Mouse (Mus musculus) heart, embryonic 13.5 days (tissue): Measurements from ENCODE around the gene Serinc3. TPM values are rescaled to one million over a fixed set of nuclear protein-coding genes. Genes with fewer than 3 reads are reported as not detected.
"Not testable (repeated sequence)": the region's sequence is repeated elsewhere in the genome, so short reads cannot be mapped to it uniquely, and the experiment has no call there.

ENCODE experiments used
- ATAC-seq: fragments of 200-750 bp; cut with Nextera tagmentation; 2 replicates; pipeline ENCODE4 v1.8.0; 2017; ENCODE audit warnings: moderate TSS enrichment; ENCODE audit not compliant: insufficient number of reproducible peaks, low FRiP score, low TSS enrichment; ENCODE audit errors: extremely low read depth
- H3K27ac ChIP-seq: fragments of 300-500 bp; sonication (generic); replicated peaks from 2 replicates; pipeline ENCODE4 v1.5.1; 2015; ENCODE audit warnings: moderate library complexity, mild to moderate bottlenecking, inconsistent platforms
- H3K27me3 ChIP-seq: fragments of 300-500 bp; sonication (generic); replicated peaks from 2 replicates; pipeline ENCODE4 v1.6.1; 2015; ENCODE audit warnings: mild to moderate bottlenecking, inconsistent platforms
- H3K36me3 ChIP-seq: fragments of 300-500 bp; sonication (generic); 2 replicates; pipeline ENCODE4 v1.6.1; 2015; ENCODE audit warnings: mild to moderate bottlenecking, inconsistent platforms
- H3K4me1 ChIP-seq: fragments of 300-500 bp; sonication (generic); 2 replicates; pipeline ENCODE4 v1.6.1; 2015; ENCODE audit warnings: inconsistent platforms
- H3K4me2 ChIP-seq: fragments of 300-500 bp; sonication (generic); 2 replicates; pipeline ENCODE4 v1.6.1; 2015; ENCODE audit warnings: inconsistent platforms, mild to moderate bottlenecking, moderate library complexity
- H3K4me3 ChIP-seq: fragments of 300-500 bp; sonication (generic); 2 replicates; pipeline ENCODE4 v1.5.1; 2015; ENCODE audit warnings: moderate library complexity, mild to moderate bottlenecking, inconsistent platforms
- H3K9ac ChIP-seq: fragments of 300-500 bp; sonication (generic); 2 replicates; pipeline ENCODE4 v1.6.1; 2015; ENCODE audit warnings: inconsistent platforms, mild to moderate bottlenecking, moderate library complexity
- H3K9me3 ChIP-seq: fragments of 300-500 bp; sonication (generic); 2 replicates; pipeline ENCODE4 v1.6.1; 2016; ENCODE audit warnings: inconsistent platforms
- WGBS: fragments of 180-500 bp; shearing (Covaris S2); methylation state at CpG from one replicate; pipeline ENCODE4 v1.1.7; 2015; ENCODE audit warnings: mixed read lengths; 5-methylcytosine and 5-hydroxymethylcytosine counted together
- polyA plus RNA-seq: library from polyadenylated mRNA; unstranded; fragments of >200 nt; fragmentation: Nextera tagmentation; extraction: Ambion mirVana; gene quantifications from 2 replicates; pipeline ENCODE4 v1.2.1, GENCODE M21; 2015

Gene Serinc3
- polyA plus RNA-seq: 50.1 and 51.8 TPM in 2 replicates

DNA sequence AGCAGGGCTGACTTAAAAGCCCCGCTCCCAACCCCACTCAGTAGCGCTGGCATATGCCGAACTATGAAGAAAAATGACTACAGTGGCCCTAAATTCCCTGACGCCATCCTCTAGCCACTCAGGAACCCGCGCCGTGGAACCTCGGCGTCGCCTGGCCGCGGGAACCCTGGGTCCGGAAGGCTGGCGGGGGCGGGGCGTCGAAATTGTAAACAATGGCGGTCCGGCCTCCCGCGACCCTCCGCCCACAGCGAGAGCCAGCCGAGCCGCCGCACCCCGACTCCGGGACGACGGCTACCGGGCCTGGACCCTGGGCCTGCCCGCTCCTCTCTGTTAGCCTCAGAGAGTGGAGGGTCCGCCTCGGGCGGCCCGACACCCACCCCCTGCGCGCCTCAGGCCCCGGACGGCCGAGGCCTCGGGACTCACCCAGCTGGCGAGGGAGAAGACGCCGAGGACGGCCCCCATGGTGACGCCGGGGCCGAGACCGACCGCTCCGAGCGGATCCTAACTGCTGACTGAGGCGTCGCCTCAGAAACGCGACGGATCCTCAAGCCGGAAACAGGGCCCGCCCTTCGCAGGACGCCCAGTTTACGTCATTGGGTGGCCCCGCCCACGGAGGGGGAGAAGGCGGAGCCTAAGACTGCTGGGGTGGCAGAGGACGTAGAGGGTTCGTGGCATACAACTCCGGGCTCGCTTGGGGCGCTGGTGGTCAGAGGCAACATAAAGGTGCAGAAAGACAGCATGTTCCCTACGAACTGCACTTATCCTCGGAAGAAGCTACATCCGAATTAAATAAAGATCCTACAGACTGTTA lies at the start of gene Serinc3:
Gene Serinc3 (minus strand): TSS at position 557 of the 811 bp plus-strand sequence.
- WGBS: under 1% methylated on average over 74 of the region's 74 CpGs

DNA sequence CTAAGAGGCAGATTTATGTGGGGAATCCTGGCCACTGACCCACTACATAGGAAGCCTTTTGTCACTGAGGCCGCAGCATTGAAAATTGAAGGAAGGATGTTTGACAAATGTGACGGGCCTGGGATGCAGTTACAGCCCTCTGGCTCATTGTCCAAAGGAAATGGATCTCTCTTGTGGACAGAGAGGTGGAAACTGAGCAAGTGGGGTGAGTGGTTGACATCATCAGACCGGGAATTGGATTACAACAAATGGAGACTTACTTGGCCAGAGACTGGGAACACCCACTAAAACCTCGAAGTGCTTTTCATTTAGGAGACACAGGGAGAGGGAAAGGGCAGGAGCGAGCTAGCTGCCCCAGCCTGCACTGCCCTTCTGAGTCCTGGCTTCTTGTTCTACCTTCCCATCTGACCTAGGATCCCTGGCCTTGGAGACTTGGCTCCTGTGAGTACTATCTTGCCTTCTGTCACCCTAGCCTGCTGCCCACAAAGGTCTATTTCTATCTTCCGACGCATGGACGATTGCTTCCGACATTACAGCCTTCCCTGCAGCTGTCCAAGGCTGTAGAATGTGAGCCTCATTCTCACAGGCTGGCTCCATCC lies 48.9 kb upstream of the Serinc3 start:
- 40% methylated on average over 9 of the region's 9 CpGs for WGBS
- H3K4me1 ChIP-seq: peaks cover 92% of the 10 kb centered on the region
- no peak for ATAC-seq
- peak overlapping the region; percentile 99 for H3K27ac ChIP-seq
- no peaks in the 10 kb centered on the region for H3K36me3 ChIP-seq
- peak overlapping the region; percentile 36 for H3K4me2 ChIP-seq
- H3K4me3 ChIP-seq: peak overlapping the region; percentile 28
- H3K9me3 ChIP-seq: no peaks in the 10 kb centered on the region
- no peaks in the 10 kb centered on the region for H3K27me3 ChIP-seq
- peak overlapping the region; percentile 70 for H3K9ac ChIP-seq

More for the DNA sequence above, at the start of gene Serinc3:
- peak within 1 kb of the TSS; percentile 100 for H3K27ac ChIP-seq
- peaks cover 18% of the 10 kb centered on the region for H3K36me3 ChIP-seq
- H3K4me1 ChIP-seq: peaks cover 52% of the 10 kb centered on the region
- peak; percentile 91 for ATAC-seq
- peak within 1 kb of the TSS; percentile 98 for H3K9ac ChIP-seq
- H3K4me2 ChIP-seq: peak within 1 kb of the TSS; percentile 76
- peak within 1 kb of the TSS; percentile 97 for H3K4me3 ChIP-seq
- H3K9me3 ChIP-seq: no peaks in the 10 kb centered on the region
- no peaks in the 10 kb centered on the region for H3K27me3 ChIP-seq

GRCm38 (mm10) chr2:163692873-163693612 lies 48.1 kb upstream of the Serinc3 start:
- ATAC-seq: no peak
- Histone ChIP-seq H3K36me3 (no peaks in the 10 kb centered on the region), H3K27me3 (no peaks in the 10 kb centered on the region), H3K9ac (peak overlapping the region; percentile 70), H3K4me2 (peak overlapping the region; percentile 4; the same call in 1 of the 2 replicates), H3K4me1 (peaks cover 92% of the 10 kb centered on the region), H3K27ac (peak overlapping the region; percentile 99), H3K4me3 (no peak overlapping the region), H3K9me3 (no peaks in the 10 kb centered on the region)
- 32% methylated on average over 3 of the region's 3 CpGs for WGBS

GRCm38 (mm10) chr2:163691846-163692605 lies 47.1 kb upstream of the Serinc3 start:
- no peak overlapping the region for H3K9ac ChIP-seq

DNA sequence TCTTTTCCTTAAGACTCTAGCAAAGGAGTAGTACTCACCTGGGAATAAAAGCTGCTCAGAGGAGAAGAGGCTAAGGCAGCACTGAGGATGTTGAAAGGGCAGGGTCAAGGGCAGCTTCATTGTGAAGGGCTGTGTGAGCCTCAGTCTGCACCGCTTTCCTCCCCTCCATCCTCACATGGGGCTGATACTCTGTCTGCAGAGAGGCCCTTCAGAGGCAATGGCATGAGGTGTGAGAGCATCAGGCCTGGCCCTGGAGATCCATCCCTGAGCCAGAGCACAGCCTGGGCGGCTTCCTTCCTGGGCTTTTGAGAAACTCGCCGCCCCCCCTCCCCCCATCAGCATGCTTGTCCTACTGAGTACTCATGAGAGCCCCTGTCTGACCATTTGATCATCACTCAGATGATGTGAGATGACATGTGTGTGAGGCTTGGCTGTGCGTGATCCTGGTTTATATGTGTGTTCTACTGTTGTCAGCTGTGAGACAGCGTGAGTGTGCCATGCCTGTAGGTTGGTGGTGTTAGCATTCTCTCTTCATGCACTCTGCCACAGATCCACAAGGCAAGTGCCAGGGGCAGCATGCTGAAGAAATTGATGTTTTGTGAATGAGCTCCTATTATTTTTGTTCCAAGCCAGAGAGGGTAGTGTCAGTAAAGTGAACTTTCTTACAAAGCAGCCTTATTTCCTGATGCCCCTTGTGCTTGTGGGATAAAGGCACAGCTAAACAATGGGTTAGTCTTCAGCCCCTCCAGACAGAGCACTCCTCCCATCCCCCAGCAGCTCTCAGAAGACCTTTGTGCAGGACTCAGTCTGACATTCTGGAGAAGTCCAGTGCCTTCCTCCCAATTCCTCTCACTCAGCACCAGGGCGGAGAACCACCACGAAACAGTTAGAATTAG lies 45.7 kb upstream of the Serinc3 start:
- ATAC-seq: no peak
- no peaks in the 10 kb centered on the region for H3K9me3 ChIP-seq
- no peak overlapping the region for H3K4me3 ChIP-seq
- H3K9ac ChIP-seq: peak overlapping the region; percentile 53
- H3K36me3 ChIP-seq: no peaks in the 10 kb centered on the region
- no peaks in the 10 kb centered on the region for H3K27me3 ChIP-seq
- 60% methylated on average over 8 of the region's 8 CpGs for WGBS
- no peak overlapping the region for H3K4me2 ChIP-seq
- peak overlapping the region; percentile 99 for H3K27ac ChIP-seq
- peaks cover 92% of the 10 kb centered on the region for H3K4me1 ChIP-seq

More at GRCm38 (mm10) chr2:163691846-163692605, 47.1 kb upstream of the Serinc3 start:
- ATAC-seq: no peak
- Histone ChIP-seq H3K4me1 (peaks cover 91% of the 10 kb centered on the region), H3K9me3 (no peaks in the 10 kb centered on the region), H3K27ac (peak overlapping the region; percentile 99), H3K36me3 (no peaks in the 10 kb centered on the region), H3K27me3 (no peaks in the 10 kb centered on the region), H3K4me2 (no peak overlapping the region), H3K4me3 (no peak overlapping the region)
- 63% methylated on average over 6 of the region's 6 CpGs for WGBS

DNA sequence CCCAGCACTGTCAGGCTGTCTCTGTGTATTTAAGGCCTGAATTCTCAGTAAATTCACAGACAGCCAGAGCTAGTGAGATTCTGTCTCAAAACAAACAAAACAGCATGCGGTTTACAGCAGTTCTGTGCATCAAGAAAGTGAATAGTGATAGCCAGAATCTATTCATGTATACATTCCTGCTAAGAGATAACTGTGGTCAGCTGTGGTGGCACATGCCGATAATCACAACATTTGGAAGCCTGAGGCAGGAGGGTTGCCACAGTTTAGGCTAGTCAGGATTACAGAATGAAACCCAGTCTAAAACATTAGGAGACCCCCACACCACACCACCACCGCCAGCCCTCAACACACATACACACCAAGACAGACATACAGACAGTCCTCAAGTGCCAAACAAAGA lies 44.8 kb upstream of the Serinc3 start:
- Histone ChIP-seq H3K27me3 (no peaks in the 10 kb centered on the region), H3K36me3 (no peaks in the 10 kb centered on the region), H3K9ac (peak overlapping the region; percentile 53), H3K4me1 (peaks cover 99% of the 10 kb centered on the region), H3K27ac (peak overlapping the region; percentile 99), H3K4me3 (no peak overlapping the region), H3K9me3 (no peaks in the 10 kb centered on the region), H3K4me2 (no peak overlapping the region)
- ATAC-seq: no peak
- WGBS: 60% methylated on average over 3 of the region's 3 CpGs

DNA sequence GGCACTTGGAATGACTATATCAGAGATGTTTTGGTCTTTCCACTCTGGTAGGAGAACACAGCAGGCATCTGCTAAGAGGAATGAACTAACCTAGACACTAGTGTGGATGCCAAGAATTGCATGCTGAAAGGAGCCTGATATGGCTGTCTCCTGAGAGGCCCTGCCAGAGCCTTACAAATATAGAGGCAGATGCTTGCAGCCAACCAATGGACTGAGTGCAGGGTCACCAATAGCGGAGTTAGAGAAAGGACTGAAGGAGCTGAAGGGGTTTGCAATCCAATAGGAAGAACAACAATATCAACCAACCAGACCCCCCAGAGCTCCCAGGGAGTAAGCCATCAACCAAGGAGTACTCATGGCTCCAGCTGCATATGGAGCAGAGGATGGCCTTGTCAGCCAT lies 43.4 kb upstream of the Serinc3 start:
- Histone ChIP-seq H3K27ac (peak overlapping the region; percentile 99), H3K4me1 (peaks cover 95% of the 10 kb centered on the region), H3K4me2 (peak overlapping the region; percentile 13; the same call in 1 of the 2 replicates)
- ATAC-seq, H3K4me3 ChIP-seq, H3K27me3 ChIP-seq, H3K36me3 ChIP-seq, H3K9ac ChIP-seq, H3K9me3 ChIP-seq: not testable (repeated sequence)
- WGBS: 23% methylated on average over 1 of the region's 1 CpGs

DNA sequence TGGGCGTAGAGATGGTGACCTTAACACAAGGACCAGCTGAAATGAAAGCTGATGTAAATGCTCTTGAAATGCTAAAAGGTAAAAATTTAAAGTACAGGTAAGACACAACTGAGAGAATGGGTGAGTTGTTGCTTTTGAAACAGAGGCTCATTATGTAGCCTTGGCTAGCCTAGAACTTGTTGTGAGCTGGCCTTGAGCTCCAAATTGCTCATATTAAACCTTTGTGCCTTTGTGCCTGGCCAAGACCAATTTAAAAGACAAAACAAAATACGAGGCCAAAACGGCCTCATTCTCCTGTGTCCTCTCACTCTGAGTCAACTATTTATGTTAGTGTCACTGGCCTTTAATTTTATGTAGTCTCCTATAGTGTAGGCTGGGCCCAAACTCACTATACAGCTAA lies 42.0 kb upstream of the Serinc3 start:
- no peak for ATAC-seq
- WGBS: 78% methylated on average over 3 of the region's 3 CpGs
- no peak overlapping the region for H3K9ac ChIP-seq
- peak overlapping the region; percentile 99 for H3K27ac ChIP-seq
- H3K27me3 ChIP-seq: no peaks in the 10 kb centered on the region
- no peaks in the 10 kb centered on the region for H3K9me3 ChIP-seq
- peak overlapping the region; percentile 56 for H3K4me2 ChIP-seq
- H3K36me3 ChIP-seq: no peaks in the 10 kb centered on the region
- peaks cover 92% of the 10 kb centered on the region for H3K4me1 ChIP-seq
- no peak overlapping the region for H3K4me3 ChIP-seq

- H3K4me2 ChIP-seq: peak overlapping the region; percentile 56
Observed at GRCm38 (mm10) chr2:163686233-163686632, 41.3 kb upstream of the Serinc3 start.

DNA sequence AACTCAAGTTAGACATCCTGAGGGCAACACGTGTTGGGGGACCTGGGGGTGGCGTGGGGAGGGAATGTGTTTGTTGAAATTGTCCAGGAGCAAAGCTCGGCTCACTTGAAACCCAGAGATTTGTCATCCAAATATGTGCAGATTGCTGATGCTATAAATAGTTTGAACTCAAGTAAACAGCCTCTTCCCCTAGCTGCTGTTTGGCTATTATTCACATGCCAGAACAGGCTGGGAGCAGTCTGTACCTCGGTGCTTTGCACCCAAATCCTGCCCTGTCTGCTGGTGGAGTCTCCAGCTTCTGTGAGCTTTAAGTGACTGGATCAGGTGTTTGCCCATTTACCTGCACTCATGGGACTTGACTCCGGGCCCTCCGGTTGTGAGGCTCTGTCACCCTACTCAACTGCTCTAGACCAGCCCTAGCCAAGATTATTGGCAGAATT lies 40.9 kb upstream of the Serinc3 start:
- Histone ChIP-seq H3K4me3 (peak overlapping the region; percentile 7; the same call in 1 of the 2 replicates), H3K9ac (peak overlapping the region; percentile 75), H3K4me1 (peaks cover 88% of the 10 kb centered on the region), H3K27ac (peak overlapping the region; percentile 99), H3K9me3 (no peaks in the 10 kb centered on the region), H3K4me2 (peak overlapping the region; percentile 56), H3K36me3 (0 out of 2 replicates have a peak, but pooled peaks cover 6% of the 10 kb centered on the region), H3K27me3 (no peaks in the 10 kb centered on the region)
- peak; percentile 44; the same call in 1 of the 2 replicates for ATAC-seq
- 14% methylated on average over 6 of the region's 6 CpGs for WGBS

More at GRCm38 (mm10) chr2:163686233-163686632, 41.3 kb upstream of the Serinc3 start:
- peak overlapping the region; percentile 99 for H3K27ac ChIP-seq
- no peak for ATAC-seq
- H3K27me3 ChIP-seq: no peaks in the 10 kb centered on the region
- H3K4me3 ChIP-seq: peak overlapping the region; percentile 7; the same call in 1 of the 2 replicates
- H3K36me3 ChIP-seq: 0 out of 2 replicates have a peak, but pooled peaks cover 2% of the 10 kb centered on the region
- no peaks in the 10 kb centered on the region for H3K9me3 ChIP-seq
- H3K4me1 ChIP-seq: peaks cover 91% of the 10 kb centered on the region
- WGBS: 21% methylated on average over 5 of the region's 5 CpGs
- peak overlapping the region; percentile 75 for H3K9ac ChIP-seq
